Mouse (Mus musculus): ENCODE measurements at regions not wholly inside any gene's neighbourhood (a gene's known extent, or its start where the extent isn't known, plus 50 kb on each side); places are given as distances from the start of the nearest gene placed in this dataset.

DNA sequence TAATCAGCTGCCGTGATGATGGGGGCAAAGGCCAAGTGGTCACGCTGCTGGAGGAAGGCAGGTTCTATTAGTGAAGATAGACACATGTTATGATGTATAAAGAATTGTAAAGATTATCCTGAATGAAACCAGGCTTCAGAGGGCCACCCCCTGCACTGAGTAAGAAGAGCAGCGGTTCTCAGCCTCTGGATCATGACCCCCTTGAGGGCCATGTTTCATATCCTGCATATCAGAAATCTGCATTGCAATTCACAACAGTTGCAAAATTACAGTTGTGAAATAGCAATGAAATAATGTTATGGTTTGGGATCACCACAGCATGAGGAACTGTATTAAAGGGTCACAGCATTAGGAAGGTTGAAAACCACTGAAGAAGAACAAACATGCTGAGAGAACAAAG is 162.5 kb upstream of the Zranb2 start:
- ATAC-seq (replicated peaks; ENCODE audit: low FRiP score, low read depth) (no peak), DNase-seq (ENCODE audit: low spot score) (no peak)
- H3K9ac ChIP-seq (ENCODE audit: low read depth, low read length) = no peak overlapping the region
- no peaks in the 10 kb centered on the region for H3K36me3 ChIP-seq (ENCODE audit: insufficient read depth, low read length)
- no peak overlapping the region for H3K27ac ChIP-seq
- no peak for TF ChIP-seq CTCF (IDR thresholded peaks at IDR 0.05; ENCODE audit: low read depth)
- no peak overlapping the region for H3K4me3 ChIP-seq (replicated peaks; ENCODE audit: low read depth, low read length)
- no peaks in the 10 kb centered on the region for H3K27me3 ChIP-seq (ENCODE audit: insufficient read depth, low read length)
- 85% methylated on average over 3 of the region's 3 CpGs for WGBS
- no peak overlapping the region for H3K4me2 ChIP-seq (ENCODE audit: low read length)
- no peaks in the 10 kb centered on the region for H3K9me3 ChIP-seq (replicated peaks; ENCODE audit: low read length)
- no peaks in the 10 kb centered on the region for H3K4me1 ChIP-seq (replicated peaks; ENCODE audit: insufficient read depth, low read length)

DNA sequence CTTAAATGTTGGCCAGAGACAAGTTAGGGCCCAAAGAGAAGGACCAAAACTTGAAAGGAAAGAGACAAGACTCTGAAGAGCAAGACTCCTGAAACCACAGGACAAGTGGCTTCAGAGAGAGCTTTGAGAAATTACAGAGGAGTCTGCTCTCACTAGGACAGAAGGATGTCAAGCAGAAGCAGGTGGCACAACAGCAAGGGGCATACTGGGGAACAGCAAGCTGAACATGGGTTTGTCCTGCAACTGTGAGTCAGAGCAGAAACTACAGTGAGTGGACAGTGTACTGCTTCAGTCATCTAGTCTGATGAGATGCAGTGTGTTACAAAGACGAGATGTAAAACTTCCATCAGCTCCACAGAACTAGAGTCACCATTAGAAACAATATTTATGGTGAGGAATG is 160.6 kb upstream of the Zranb2 start:
- ATAC-seq (replicated peaks; ENCODE audit: low FRiP score, low read depth) (no peak), DNase-seq (ENCODE audit: low spot score) (no peak)
- H3K4me2 ChIP-seq (ENCODE audit: low read length) = no peak overlapping the region
- no peak for TF ChIP-seq CTCF (IDR thresholded peaks at IDR 0.05; ENCODE audit: low read depth)
- no peaks in the 10 kb centered on the region for H3K27me3 ChIP-seq (ENCODE audit: insufficient read depth, low read length)
- H3K4me3 ChIP-seq (replicated peaks; ENCODE audit: low read depth, low read length) = no peak overlapping the region
- no peaks in the 10 kb centered on the region for H3K4me1 ChIP-seq (replicated peaks; ENCODE audit: insufficient read depth, low read length)
- H3K9me3 ChIP-seq (replicated peaks; ENCODE audit: low read length) = no peaks in the 10 kb centered on the region
- no peaks in the 10 kb centered on the region for H3K36me3 ChIP-seq (ENCODE audit: insufficient read depth, low read length)
- no peak overlapping the region for H3K9ac ChIP-seq (ENCODE audit: low read depth, low read length)
- 53% methylated on average over 1 of the region's 1 CpGs for WGBS
- H3K27ac ChIP-seq = no peak overlapping the region

DNA sequence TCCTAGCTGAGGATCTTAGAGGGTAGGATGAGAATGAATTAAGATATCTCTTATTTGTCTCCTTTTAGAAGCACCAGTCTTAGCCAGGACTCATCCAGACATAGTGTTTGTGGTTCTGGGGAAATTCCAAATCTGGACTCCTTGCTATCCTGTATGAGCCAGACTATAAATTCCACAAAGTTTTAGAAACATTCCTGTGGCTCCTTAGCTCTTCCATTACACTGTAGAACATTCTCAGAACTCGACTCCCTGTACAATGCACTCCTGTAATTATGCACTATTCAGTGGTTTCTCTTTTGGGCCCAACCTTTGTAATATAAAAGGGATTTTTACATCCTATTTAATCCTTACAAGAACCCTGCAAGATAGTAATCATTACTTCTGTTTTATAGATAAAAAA is 159.8 kb upstream of the Zranb2 start:
- no peak overlapping the region for H3K27ac ChIP-seq
- ATAC-seq (replicated peaks; ENCODE audit: low FRiP score, low read depth) (no peak), DNase-seq (ENCODE audit: low spot score) (peak; percentile 27)
- no peaks in the 10 kb centered on the region for H3K27me3 ChIP-seq (ENCODE audit: insufficient read depth, low read length)
- 47% methylated on average over 1 of the region's 1 CpGs for WGBS
- H3K4me1 ChIP-seq (replicated peaks; ENCODE audit: insufficient read depth, low read length) = no peaks in the 10 kb centered on the region
- TF ChIP-seq CTCF (IDR thresholded peaks at IDR 0.05; ENCODE audit: low read depth) = no peak
- H3K36me3 ChIP-seq (ENCODE audit: insufficient read depth, low read length) = no peaks in the 10 kb centered on the region
- H3K4me2 ChIP-seq (ENCODE audit: low read length) = no peak overlapping the region
- no peaks in the 10 kb centered on the region for H3K9me3 ChIP-seq (replicated peaks; ENCODE audit: low read length)
- no peak overlapping the region for H3K4me3 ChIP-seq (replicated peaks; ENCODE audit: low read depth, low read length)
- H3K9ac ChIP-seq (ENCODE audit: low read depth, low read length) = no peak overlapping the region

DNA sequence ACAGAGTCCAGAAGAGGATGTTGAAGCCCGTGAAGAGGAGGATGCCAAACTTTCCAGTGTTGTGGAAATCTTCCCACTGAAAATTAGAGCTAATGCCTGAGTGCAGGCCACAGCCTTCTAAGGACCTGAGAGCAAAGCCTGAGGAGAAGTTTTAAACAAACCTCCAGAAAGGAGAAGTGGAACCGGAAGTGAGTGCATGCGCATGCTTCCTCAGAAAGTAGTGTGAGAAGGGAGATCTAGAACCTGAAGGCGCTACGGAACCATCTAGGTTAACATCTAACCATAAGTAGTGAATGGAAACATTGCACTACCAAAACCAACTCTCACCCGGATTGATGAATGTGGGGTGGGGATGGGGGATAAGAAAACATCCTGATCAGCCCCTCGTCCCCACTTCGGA is 156.4 kb upstream of the Zranb2 start:
- Histone ChIP-seq H3K4me1 (replicated peaks; ENCODE audit: insufficient read depth, low read length) (no peaks in the 10 kb centered on the region), H3K36me3 (ENCODE audit: insufficient read depth, low read length) (no peaks in the 10 kb centered on the region), H3K27me3 (ENCODE audit: insufficient read depth, low read length) (no peaks in the 10 kb centered on the region), H3K9me3 (replicated peaks; ENCODE audit: low read length) (no peaks in the 10 kb centered on the region), H3K4me3 (replicated peaks; ENCODE audit: low read depth, low read length) (no peak overlapping the region), H3K4me2 (ENCODE audit: low read length) (no peak overlapping the region), H3K9ac (ENCODE audit: low read depth, low read length) (no peak overlapping the region), H3K27ac (no peak overlapping the region)
- ATAC-seq (replicated peaks; ENCODE audit: low FRiP score, low read depth) (no peak), DNase-seq (ENCODE audit: low spot score) (no peak)
- 58% methylated on average over 8 of the region's 8 CpGs for WGBS
- TF ChIP-seq CTCF (IDR thresholded peaks at IDR 0.05; ENCODE audit: low read depth) = no peak

DNA sequence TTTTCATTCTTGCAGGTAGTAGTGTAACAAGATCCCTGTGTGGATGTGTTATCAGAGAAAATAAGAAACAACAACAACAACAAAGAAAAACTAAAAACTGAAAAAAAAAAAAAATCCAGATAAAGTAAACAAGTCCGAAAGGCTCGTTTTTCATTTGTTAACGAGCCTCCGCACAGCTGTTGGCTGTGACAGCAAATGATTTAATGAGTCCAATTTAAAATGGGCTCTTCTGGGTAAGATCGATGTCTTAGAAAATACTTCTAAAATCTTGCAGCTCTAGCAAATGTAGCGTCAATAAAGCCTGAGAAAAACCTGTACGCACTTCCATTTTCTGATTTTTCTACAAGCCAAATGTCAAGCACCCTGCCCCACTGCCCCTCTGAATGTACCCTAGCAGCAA is 155.8 kb upstream of the Zranb2 start:
- no peak for TF ChIP-seq CTCF (IDR thresholded peaks at IDR 0.05; ENCODE audit: low read depth)
- H3K4me1 ChIP-seq (replicated peaks; ENCODE audit: insufficient read depth, low read length) = no peaks in the 10 kb centered on the region
- WGBS = 35% methylated on average over 7 of the region's 7 CpGs
- no peak for ATAC-seq (replicated peaks; ENCODE audit: low FRiP score, low read depth)
- no peak overlapping the region for H3K4me2 ChIP-seq (ENCODE audit: low read length)
- H3K36me3 ChIP-seq (ENCODE audit: insufficient read depth, low read length) = no peaks in the 10 kb centered on the region
- H3K27me3 ChIP-seq (ENCODE audit: insufficient read depth, low read length) = no peaks in the 10 kb centered on the region
- DNase-seq (ENCODE audit: low spot score) = no peak
- H3K4me3 ChIP-seq (replicated peaks; ENCODE audit: low read depth, low read length) = no peak overlapping the region
- H3K27ac ChIP-seq = no peak overlapping the region
- H3K9ac ChIP-seq (ENCODE audit: low read depth, low read length) = no peak overlapping the region
- no peaks in the 10 kb centered on the region for H3K9me3 ChIP-seq (replicated peaks; ENCODE audit: low read length)

DNA sequence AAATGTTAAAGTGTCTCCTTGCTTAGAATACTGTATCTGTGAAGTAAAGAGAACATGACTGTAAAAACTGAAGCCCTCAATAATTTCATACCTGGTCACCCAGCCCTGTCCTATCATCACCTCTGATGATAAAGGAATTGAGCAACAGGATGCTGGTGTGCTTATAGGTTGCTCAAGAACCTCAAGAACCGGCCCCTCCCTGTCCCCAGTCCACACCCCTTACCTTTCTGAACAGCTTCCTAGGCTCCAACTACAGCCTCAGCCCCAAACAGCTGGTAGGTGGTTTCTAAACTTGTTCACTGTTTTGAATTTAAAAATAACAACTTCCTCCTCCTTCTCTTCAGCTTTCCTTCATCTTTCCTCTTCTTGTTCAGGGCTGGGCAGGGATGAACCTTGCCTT is 142.1 kb upstream of the Zranb2 start:
- no peak for DNase-seq (ENCODE audit: low spot score)
- Histone ChIP-seq H3K4me3 (replicated peaks; ENCODE audit: low read depth, low read length) (no peak overlapping the region), H3K4me2 (ENCODE audit: low read length) (no peak overlapping the region), H3K36me3 (ENCODE audit: insufficient read depth, low read length) (no peaks in the 10 kb centered on the region), H3K27ac (no peak overlapping the region), H3K9ac (ENCODE audit: low read depth, low read length) (no peak overlapping the region), H3K4me1 (replicated peaks; ENCODE audit: insufficient read depth, low read length) (no peaks in the 10 kb centered on the region), H3K27me3 (ENCODE audit: insufficient read depth, low read length) (no peaks in the 10 kb centered on the region), H3K9me3 (replicated peaks; ENCODE audit: low read length) (no peaks in the 10 kb centered on the region)
- ATAC-seq (replicated peaks; ENCODE audit: low FRiP score, low read depth) = no peak
- 60% methylated on average over 1 of the region's 1 CpGs for WGBS
- TF ChIP-seq CTCF (IDR thresholded peaks at IDR 0.05; ENCODE audit: low read depth) = no peak

DNA sequence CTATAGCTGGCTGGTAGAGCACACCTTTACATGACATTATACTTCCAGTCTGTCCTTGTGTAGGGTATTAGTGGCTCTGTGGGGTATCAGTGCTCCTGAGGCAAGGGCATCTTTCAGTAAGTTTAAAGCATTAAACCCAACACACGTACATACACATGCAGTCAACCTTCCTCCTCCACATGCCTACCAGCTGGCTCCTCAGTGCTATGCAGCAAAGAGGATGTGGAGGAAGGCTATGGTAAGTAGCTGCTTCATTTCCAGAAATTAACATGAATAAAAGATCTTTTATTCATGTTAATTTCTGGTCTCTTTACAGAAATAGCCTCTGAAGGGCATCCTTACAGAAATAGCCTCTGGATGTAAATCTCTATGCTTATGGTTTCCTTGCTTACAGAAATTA is 140.1 kb upstream of the Zranb2 start:
- 72% methylated on average over 1 of the region's 1 CpGs for WGBS
- H3K27me3 ChIP-seq (ENCODE audit: insufficient read depth, low read length) = no peaks in the 10 kb centered on the region

More for the DNA sequence above, 140.1 kb upstream of the Zranb2 start:
- Histone ChIP-seq H3K27ac (no peak overlapping the region), H3K9me3 (replicated peaks; ENCODE audit: low read length) (no peaks in the 10 kb centered on the region), H3K36me3 (ENCODE audit: insufficient read depth, low read length) (no peaks in the 10 kb centered on the region), H3K4me1 (replicated peaks; ENCODE audit: insufficient read depth, low read length) (no peaks in the 10 kb centered on the region), H3K4me3 (replicated peaks; ENCODE audit: low read depth, low read length) (no peak overlapping the region), H3K4me2 (ENCODE audit: low read length) (no peak overlapping the region), H3K9ac (ENCODE audit: low read depth, low read length) (no peak overlapping the region)
- DNase-seq (ENCODE audit: low spot score) (no peak), ATAC-seq (replicated peaks; ENCODE audit: low FRiP score, low read depth) (no peak)
- TF ChIP-seq CTCF (IDR thresholded peaks at IDR 0.05; ENCODE audit: low read depth) = no peak
